Mouse (Mus musculus) cerebellum, adult 18-20 months (tissue): ENCODE measurements at regions not wholly inside any gene's neighbourhood (a gene's known extent, or its start where the extent isn't known, plus 50 kb on each side); places are given as distances from the start of the nearest gene placed in this dataset.

Source experiments
- DNase-seq, 2 experiments: peaks; one replicate each; pipeline ENCODE4 v3.0.0; 2021

GRCm38 (mm10) chr8:127995490-127995889 lies 362.9 kb upstream of the Nrp1 start:
- DNase-seq: no peak

GRCm38 (mm10) chr8:128002386-128002785 lies 356.0 kb upstream of the Nrp1 start:
- DNase-seq: no peak

GRCm38 (mm10) chr8:128002806-128003205 lies 355.6 kb upstream of the Nrp1 start:
- DNase-seq: no peak

GRCm38 (mm10) chr8:128003385-128003784 lies 355.0 kb upstream of the Nrp1 start:
- DNase-seq: no peak

GRCm38 (mm10) chr8:128003881-128004286 lies 354.5 kb upstream of the Nrp1 start:
- DNase-seq: no peak

GRCm38 (mm10) chr8:128009393-128010010 lies 348.9 kb upstream of the Nrp1 start:
- DNase-seq: no peak

- DNase-seq: no peak
These were observed 341.2 kb upstream of the Nrp1 start for GRCm38 (mm10) chr8:128017171-128017570.

GRCm38 (mm10) chr8:128023661-128024060 lies 334.7 kb upstream of the Nrp1 start:
- no peak for DNase-seq

- no peak for DNase-seq
These were observed 333.6 kb upstream of the Nrp1 start for GRCm38 (mm10) chr8:128024774-128025222.

GRCm38 (mm10) chr8:128025251-128025856 lies 333.1 kb upstream of the Nrp1 start:
- DNase-seq: peak; percentile 9 to 10

- no peak for DNase-seq
These were observed 331.4 kb upstream of the Nrp1 start for GRCm38 (mm10) chr8:128026981-128027380.

- no peak for DNase-seq
These were observed 327.8 kb upstream of the Nrp1 start for GRCm38 (mm10) chr8:128030335-128031280.

- no peak for DNase-seq
These were observed 324.3 kb upstream of the Nrp1 start for GRCm38 (mm10) chr8:128034127-128034526.

- DNase-seq: no peak
These were observed 322.7 kb upstream of the Nrp1 start for GRCm38 (mm10) chr8:128035672-128036071.

GRCm38 (mm10) chr8:128039341-128040064 lies 318.9 kb upstream of the Nrp1 start:
- no peak for DNase-seq

GRCm38 (mm10) chr8:128042877-128043276 lies 315.5 kb upstream of the Nrp1 start:
- DNase-seq: no peak

GRCm38 (mm10) chr8:128043392-128043791 lies 315.0 kb upstream of the Nrp1 start:
- no peak for DNase-seq

- DNase-seq: no peak
These were observed 302.2 kb upstream of the Nrp1 start for GRCm38 (mm10) chr8:128056251-128056650.

GRCm38 (mm10) chr8:128057845-128058244 lies 300.6 kb upstream of the Nrp1 start:
- no peak for DNase-seq

GRCm38 (mm10) chr8:128059817-128060216 lies 298.6 kb upstream of the Nrp1 start:
- no peak for DNase-seq

- no peak for DNase-seq
These were observed 294.2 kb upstream of the Nrp1 start for GRCm38 (mm10) chr8:128064211-128064610.

GRCm38 (mm10) chr8:128065127-128065526 lies 293.3 kb upstream of the Nrp1 start:
- no peak for DNase-seq
